Mouse (Mus musculus) kidney, postnatal 10 days (tissue): ENCODE measurements around the gene Wdr70.
A peak's percentile ranks its signal among the peaks of the same experiment; 100 is the strongest.

Experiments
- DNase-seq: peaks from one replicate; pipeline ENCODE4 v3.0.0; 2021; ENCODE audit warnings: mixed read lengths

Wdr70 gene

DNA sequence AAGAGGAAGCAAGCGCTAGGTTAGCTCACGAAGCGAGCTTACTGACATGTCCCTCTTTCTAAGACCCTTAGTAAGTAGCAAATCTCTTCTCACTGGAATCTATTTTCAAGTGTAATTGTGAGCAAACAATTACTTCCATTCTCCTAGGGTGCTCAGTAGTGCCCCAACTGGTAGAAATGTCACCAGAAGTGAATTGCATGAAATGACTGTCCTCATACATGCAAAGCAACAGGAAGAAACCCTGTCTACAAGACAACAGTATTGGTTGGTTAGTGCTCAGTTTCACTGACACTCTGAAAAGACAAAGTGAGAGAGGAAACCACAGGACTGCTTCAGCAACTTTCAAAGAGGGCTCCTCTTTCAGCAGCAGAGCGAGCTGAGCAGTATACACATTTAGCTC, 173.6 kb downstream of the Wdr70 start:
- DNase-seq = no peak

DNA sequence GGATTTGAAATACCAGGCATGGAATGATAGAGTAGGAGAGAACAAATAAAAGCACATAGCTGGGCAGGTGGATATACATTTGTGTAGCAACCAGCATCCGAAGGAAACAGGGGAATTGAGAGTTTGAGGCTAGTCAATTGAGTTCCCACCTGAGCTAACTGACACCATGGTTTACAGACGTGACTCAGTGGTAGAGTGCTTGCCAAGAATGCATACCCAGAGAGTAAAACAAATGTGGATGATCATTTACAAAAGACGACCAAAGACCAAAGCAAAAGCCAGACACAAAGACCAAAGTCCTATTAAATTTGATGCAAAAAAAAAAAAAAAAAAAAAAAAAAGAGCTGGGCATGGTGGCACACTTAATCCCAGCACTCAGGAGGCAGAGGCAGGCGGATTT, 175.7 kb downstream of the Wdr70 start:
- no peak for DNase-seq

DNA sequence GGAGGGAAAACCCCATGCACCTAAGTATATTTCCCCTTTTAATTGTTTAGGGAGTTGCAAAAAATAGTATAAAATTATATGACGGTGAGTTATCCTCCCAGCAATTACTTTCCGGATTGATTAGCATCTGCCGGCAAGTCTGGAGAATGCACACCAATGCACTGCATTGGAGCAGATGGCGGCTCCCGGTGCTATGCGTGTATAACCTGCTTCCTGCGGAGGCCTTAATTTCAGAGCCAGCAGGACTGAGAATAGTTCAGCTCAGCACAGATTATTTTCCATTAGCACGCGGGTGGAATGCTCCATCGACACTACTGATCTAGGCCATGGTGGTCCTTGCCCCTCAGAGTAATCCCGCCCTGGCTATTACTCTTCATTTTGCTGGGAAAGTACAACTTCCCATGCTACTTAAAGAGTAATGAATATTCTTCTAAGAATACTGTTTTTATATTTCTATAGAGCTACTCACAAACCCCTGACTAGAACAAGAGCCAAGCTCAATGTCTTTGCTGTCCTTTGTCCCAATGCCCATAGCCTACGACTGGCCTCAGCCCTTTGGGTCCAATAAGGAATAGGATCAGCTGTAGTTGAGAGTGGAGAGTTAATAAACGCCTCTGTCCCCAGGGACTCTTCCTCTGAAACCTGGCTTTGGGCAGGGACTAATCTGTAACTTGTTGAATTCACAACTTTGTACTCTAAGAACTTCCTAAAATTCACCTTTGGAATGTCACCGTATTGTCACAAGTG, 176.5 kb downstream of the Wdr70 start:
- no peak for DNase-seq

DNA sequence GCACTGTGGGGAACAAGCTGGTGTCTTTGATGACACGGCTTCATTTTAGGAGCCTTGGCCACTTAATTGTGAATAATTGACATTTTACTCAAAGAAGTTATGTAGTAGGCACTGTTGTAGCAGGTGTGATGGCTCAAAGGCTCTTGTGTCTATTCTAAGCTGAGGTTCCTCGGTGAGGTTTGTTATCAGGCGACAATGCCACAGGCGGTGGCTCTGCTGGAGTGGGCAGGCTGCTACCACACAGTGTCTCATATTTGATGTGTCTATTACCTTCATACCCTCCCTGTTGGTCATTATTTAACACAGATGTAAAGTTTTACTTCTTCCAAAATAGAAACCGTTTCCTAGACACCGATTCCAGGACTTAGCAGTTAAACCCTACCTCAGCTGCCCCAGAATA, 177.9 kb downstream of the Wdr70 start:
- no peak for DNase-seq

DNA sequence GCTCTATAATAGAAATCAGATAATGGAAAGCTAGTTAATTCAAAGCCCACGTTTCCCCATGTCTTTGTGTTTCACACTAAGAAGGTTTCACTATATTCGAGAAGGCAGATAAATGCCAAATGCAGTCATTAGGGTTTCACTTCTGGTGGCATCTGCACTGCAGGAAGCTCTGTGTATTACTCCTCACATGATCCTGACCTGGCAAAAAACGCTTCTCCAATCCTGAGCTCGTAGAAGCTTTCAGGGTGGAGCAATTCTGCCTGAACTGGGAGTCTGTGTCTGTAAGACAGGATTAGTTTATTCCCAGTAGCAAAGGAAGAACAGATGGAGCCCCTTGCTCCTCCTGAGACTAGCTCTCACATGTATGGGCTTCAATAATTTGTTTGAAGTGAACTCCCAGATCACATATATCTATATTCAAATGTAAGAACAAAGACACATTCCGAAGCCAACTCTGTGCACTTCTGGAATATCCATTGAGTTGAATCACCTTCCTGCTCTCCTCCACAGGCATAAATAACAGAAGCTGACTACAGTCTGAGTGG, 192.4 kb downstream of the Wdr70 start:
- no peak for DNase-seq

DNA sequence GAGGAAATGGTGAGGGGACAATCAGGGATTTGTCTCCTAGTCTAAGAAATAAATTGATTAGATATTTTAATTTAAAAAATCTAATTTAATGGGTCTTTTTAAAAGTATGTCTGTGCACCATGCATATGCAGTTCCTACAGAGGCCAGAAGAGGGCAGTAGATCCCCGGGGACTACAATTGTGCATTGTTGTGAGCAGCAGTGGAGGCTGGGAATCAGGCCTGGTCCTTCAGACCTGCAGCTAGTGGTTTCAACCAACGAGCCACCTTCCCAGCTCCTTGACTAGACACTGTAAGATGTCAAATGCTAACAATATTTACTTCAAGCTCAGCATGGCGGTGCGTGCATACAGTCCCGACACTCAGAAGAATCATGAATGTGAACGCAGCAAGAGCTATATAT, 199.7 kb downstream of the Wdr70 start:
- DNase-seq = no peak

DNA sequence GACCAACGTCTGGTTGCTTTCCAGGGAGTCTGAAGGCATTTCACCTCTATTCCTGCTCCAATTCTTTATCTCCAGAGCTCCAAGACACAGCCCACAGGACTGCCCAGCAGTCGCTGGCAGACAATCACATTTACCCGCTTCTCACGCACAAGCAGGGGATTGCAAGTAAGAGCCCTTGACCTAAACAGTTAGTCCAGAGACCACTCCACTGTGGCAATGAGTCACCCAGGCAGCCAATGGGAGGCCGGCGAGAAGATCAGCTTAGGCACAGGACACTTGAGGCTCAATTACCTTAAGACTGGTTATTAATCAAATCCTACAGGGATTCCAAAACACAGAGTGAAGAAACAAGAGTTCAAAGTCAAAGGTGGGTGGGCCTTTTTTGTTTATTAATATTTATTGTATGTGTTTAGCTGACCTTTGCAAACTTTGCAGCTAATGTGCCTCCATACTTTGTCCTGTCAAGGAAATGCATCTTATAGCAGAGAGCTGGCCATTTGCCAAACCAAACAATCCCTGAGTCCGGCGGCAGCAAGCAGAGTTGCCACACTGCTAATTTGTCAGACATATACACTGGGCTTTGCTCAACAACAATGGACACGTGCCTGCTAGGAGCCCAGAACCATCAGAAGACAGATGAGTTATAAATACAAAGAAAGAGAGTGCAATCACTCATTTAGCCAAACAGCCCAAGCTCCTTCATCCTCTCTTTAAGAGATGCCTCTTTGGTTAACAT, 207.3 kb downstream of the Wdr70 start:
- DNase-seq = peak; percentile 24

DNA sequence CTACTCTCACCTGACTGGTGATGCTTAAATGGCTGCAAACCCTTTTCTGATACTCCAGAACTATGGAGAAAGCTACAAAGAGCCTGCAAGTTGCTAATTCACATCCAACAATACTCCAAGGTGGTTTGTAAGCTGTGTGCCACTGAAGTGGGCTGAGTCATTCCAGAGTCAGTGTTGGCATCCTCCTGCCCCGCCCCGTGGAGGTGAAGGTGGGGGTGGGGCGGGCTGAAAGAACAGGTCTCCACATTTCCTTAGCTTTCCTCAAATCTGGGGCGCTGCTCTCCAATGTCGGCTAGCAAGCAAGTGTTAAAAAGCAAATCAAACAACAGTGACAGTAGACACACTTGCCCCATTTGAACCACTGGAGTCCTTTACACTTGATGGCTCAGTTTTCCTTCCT, 208.7 kb downstream of the Wdr70 start:
- DNase-seq = no peak

DNA sequence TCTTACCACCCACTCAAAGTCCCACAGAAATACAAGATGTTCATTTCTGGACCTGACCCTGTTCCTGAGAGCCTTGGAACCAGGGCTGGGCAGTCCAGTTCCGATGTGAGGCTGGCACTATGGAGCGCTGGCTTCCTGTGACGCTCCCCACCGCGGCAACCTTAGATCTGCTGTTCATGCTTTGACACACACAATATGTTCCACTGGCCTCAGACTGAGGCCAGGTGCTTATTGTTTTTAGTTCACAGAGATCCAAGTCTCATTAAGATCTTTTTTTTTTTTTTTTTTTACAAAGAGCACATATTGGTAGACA, 209.7 kb downstream of the Wdr70 start:
- no peak for DNase-seq

DNA sequence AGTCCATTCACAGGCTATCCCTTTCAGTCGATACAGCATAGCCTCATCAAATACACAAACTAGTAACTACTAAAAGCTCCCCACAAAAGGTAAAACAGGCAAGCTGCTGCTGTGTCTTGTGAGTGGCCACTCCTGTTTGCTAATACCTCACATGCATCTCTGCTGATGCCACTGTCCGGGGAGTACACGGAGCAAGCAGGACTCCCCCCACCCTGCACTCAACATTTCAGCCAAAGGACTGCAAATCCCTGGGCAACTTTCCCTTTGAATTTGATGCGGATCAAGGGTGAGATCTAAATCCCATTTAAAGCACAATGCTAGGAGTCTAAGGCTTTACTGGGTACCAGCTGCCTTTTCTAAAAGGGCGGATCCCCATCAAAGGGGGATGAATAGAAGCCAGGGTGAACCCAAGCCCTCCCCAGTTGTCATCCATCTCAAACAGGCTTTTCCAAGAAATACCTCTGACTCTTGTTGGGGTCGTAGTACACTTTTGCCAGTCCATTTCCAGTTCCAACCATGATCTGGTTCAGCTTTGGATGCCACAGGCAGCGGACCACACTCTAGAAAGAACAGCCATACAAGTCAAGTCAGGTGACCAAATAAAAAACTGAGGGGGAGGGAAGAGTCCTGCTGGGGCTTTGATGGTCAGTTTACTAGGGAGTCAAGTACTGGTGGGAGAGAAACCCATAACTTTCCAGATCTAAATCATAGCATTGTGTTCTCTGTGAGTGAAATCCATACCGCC, 210.2 kb downstream of the Wdr70 start:
- no peak for DNase-seq

DNA sequence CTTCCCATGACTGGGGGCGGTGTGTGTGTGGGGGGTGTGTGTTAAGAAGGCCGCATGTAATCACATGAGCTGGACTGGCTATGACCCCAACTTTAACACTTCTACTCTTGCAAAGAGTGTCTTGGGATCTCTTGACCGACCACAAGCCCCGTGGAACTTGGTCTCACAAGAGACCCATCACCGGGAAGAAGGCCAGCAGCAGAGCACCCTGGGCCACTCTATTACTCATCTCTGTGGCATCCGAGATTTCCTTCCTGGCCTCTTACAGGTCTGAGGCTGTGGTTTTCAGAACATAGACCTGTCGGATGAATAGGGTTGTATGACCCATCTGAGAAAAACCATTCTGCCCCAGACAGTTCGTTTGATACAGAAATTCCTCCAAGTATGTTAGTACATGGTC, 212.4 kb downstream of the Wdr70 start:
- DNase-seq = no peak

DNA sequence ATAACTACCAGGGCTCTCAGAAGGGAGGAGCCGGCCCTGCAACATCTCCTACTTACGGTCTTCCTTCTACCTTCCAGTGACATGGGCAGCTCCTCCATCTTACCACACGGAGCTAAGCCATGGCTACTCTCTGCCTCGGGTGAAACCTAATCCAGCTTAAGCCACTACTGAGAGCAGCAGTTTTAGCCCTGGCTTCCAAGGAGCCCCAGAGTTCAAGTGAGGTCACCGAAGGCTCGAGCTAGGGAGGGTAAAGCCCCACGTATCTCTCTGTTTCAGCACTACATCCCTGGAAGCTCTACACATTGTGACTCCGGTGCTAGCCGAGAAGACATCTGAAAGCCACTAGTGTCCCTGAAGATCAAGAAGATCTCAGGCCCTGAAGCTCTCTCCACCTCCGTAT, 213.9 kb downstream of the Wdr70 start:
- no peak for DNase-seq

DNA sequence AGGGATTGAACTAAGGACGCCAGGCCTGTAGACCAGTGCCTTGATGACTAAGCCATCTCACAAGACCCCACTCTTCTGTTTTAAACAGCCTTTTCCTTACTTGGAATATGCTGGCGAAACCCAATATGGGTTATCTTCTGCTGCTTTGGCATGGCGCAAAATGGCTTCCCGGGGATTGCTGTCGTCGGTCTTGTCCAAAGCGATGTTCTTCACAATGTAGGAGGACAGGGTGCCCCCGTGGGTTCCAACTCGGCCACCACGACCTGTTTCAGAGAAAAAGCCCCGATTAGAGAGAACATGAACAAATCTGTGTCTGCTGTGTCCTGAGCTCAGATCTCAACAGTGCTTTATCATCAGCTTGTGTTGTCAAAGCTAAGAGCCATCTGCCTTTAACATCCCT, 214.8 kb downstream of the Wdr70 start:
- no peak for DNase-seq

DNA sequence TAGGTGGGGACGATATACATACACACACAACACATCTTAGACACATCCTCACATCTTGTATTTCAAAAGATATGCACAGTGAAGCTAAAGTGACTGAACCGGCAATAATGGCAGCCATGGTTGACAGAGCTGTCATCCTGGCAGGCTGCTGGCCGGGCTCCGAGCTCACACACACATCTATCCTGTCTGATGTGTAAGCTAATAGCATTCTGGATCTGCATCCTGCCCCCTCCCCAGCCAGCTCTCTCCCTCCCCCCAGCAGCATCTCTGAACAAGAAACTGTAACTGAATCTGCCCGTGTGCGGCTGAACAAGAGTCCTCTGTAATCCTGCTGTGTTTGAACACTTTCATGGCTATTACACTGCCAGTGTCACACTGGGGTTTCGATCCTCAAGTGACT, 219.1 kb downstream of the Wdr70 start:
- DNase-seq = no peak

DNA sequence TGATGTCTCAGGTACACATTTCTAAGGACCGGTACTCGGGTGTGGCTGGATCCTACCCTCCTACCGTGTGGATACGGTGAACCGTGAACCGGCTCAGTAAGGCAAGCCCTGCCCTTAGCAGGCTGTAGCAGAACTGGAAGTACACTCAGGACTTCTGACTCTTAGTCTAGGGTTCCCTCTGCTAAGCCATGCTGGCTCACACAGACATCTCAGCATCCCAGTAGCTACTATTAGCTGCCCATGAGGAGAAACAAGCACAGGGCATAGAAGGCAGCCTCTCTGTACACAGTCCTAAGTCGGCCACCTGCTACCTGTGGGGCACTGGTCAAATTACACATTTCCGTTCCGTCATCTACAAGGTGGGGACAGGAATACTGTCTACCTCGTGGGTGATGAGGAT, 220.1 kb downstream of the Wdr70 start:
- no peak for DNase-seq

DNA sequence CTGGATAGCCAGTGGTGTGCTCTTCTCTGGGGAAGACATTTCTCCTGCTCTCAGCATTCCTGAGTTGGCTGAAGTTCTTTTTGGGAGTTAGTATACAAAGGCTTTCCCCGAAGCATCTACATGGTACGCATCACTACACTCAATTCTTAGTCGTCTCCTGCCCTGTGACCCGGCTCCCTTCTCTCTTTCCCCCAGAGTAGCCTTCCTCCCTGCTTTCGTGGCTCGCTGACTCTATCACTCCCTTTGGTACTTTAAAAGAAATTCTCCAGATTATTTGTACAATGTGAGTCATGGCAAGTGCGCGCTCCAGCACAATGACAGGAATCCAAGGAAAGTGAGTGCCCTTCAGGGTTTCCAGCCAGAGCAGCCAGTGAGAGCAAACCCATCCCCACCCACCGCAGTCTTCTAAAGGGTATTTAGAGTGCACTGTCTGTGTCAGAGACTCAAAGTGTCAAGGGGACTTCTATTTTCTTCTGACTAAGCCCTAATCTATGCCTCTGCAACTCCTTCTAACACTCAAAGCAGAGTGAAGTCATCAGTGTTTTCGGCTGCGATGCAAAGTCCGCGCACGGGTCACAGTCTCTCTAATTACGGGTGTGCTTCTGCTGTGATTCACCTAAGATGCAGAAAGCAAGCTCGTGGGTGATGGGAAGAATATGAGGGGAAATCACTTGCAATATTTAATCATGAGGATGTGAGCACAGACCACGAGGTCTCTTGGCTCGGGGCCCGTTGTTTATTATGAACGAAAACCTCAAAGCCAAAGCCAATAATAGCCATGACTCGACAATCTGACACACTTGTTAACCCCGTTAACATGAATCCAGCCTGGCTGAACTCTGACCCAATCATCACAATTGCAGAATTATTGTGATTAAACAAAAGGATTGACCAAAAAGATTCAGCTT, 221.2 kb downstream of the Wdr70 start:
- DNase-seq = peak; percentile 55

DNA sequence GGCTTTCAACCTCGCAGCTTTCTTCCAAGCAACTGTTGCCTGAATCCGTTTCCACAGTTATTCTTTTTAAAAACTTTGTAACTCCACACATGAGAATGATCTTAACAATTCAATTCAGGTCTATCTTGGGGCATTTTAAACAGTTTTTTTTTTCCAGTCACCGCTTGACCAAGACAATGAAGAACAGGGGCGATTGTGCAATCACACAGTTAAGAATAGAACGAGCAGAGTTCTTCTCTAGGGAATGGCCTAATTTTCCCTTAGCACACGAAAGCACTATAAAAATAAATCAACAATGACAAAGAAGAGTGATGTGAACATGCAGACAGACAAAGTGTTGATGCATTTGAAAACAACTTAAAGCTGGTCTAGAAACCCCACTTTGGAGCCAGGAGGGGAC, 223.1 kb downstream of the Wdr70 start:
- no peak for DNase-seq

DNA sequence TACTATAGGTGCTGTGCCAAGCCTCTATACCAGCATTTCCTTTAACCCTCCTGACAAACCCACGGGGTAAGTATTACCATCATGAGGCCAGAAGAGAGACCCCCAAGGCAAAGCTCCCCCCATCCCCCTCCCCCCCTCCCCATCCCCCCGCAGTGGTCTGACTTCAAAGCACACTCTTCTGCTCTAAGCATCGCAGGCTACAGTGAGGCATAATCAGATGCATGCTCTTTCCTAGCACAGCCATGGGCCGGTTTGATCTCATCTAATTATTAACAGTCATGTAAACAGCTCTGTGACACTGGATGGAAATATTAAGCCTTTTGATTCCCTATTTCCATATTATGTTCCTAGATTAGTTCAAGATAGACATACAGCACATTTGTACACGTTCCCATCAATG, 226.5 kb downstream of the Wdr70 start:
- DNase-seq = no peak

DNA sequence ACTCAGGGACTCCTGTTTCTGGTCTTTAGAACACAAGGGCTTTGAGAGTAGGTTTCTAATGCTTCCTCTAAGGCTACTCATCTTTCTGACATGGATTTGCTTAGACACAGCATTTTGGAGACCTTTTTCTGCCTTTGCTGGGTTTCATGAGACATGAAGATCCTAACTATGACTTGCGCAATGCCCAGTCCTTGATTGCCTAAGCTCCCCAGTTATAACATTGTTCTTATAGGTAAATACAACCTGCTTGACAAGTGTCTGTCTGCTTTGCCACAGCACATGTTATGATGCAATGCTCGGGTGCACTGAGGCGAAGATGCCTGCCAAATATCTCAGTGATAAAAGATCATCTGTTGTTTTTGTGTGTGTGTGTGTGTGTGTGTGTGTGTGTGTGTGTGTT, 233.7 kb downstream of the Wdr70 start:
- DNase-seq = no peak

DNA sequence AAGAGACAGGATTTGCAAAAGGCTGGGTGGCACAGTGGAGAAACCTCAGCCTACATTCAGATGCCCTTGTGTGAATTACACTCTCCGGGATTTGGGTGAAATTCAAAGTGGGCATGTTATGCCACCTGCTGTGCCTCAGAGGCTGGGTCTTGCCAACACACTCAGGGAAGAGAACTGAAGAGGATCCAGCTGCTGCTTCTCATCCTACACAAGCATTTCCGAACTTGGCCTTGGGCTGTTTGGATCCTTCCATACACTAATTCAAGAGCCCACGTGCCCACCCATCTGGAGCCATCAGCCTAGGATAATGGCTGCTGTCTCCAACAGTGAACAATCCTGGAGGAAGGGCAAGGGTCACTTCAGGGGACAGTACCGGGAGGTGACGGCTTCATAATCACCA, 235.7 kb downstream of the Wdr70 start:
- no peak for DNase-seq

DNA sequence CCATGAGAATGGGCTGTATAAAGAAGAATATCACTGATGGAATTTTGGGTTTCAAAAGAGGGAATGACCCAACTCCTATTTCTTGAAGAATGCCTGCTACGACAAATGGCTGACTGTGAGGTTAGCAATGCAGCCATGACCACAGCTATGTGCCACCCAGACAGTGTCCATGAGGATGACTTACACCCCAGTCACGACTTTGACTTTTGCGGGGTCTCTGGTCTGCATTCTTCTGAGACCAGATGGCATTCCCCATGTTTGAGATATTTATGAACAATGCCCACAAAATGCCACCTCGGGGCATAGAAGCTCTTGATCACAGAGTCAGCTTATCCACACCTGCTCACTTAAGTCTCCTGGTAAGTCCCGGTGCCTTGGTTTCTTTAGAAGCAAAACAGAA, 236.1 kb downstream of the Wdr70 start:
- DNase-seq = no peak

DNA sequence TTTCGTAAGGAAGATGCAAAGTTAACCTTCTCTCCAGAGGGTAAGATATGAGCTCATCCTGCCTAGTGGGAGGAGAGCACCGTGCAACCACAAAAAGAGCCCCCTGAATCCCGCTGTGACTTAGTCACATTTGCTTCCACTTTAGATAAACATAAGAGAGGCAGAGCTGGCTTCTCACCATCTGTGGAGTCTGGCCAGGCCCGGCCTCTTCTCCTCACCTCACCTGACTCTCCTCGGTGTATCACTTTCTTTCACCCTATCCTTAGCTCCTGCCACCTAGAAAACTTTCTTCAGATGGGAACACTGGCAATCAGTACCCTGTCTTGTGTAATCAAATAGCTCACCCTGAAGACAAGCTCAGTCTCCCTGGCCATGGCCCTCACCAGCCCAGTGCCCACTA, 240.2 kb downstream of the Wdr70 start:
- no peak for DNase-seq

DNA sequence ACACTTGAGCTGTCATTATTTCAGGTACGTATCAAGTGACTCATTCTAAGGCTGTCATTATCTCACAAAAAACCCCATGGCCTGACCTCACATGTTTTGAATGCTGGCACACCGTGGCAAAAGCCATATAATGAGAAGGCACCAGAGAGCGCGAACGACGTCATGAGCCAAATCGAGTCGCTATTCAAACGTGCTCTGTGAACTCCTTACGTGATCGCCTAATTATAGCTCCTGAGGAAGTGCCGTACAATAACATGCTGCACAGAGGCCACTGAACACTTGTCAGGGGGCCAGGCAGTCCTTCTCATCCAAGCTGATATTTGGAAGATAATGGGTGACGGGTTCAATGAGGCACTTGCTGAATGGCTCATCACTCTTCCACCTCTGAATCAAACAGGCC, 241.6 kb downstream of the Wdr70 start:
- no peak for DNase-seq
